Mouse (Mus musculus) intestine, embryonic 15.5 days (tissue): Measurements from ENCODE around the gene Gpc3. TPM values are rescaled to one million over a fixed set of nuclear protein-coding genes. Genes with fewer than 3 reads are reported as not detected.

Experiments used
- ATAC-seq: fragments of 200-750 bp; cut with Nextera tagmentation; 2 replicates; pipeline ENCODE4 v1.8.0; 2017; ENCODE audit warnings: moderate TSS enrichment, moderate library complexity
- H3K27ac ChIP-seq: fragments of 300-500 bp; sonication (generic); 2 replicates; pipeline ENCODE4 v1.5.1; 2015; ENCODE audit warnings: mild to moderate bottlenecking, inconsistent platforms
- H3K27me3 ChIP-seq: fragments of 300-500 bp; sonication (generic); replicated peaks from 2 replicates; pipeline ENCODE4 v1.6.1; 2015; ENCODE audit warnings: inconsistent platforms
- H3K36me3 ChIP-seq: fragments of 300-500 bp; sonication (generic); 2 replicates; pipeline ENCODE4 v1.6.1; 2015; ENCODE audit warnings: inconsistent platforms
- H3K4me1 ChIP-seq: fragments of 300-500 bp; sonication (generic); replicated peaks from 2 replicates; pipeline ENCODE4 v1.6.1; 2015; ENCODE audit warnings: inconsistent platforms
- H3K4me2 ChIP-seq: fragments of 300-500 bp; sonication (generic); replicated peaks from 2 replicates; pipeline ENCODE4 v1.6.1; 2015; ENCODE audit warnings: mild to moderate bottlenecking, inconsistent platforms
- H3K4me3 ChIP-seq: fragments of 300-500 bp; sonication (generic); replicated peaks from 2 replicates; pipeline ENCODE4 v1.5.1; 2015; ENCODE audit warnings: inconsistent platforms
- H3K9ac ChIP-seq: fragments of 300-500 bp; sonication (generic); 2 replicates; pipeline ENCODE4 v1.6.1; 2015; ENCODE audit warnings: inconsistent platforms
- H3K9me3 ChIP-seq: fragments of 300-500 bp; sonication (generic); 2 replicates; pipeline ENCODE4 v1.6.1; 2016; ENCODE audit warnings: inconsistent platforms
- WGBS: fragments of 180-500 bp; shearing (Covaris S2); methylation state at CpG from one replicate; pipeline ENCODE4 v1.1.7; 2015; 5-methylcytosine and 5-hydroxymethylcytosine counted together
- polyA plus RNA-seq: library from polyadenylated mRNA; unstranded; fragments of >200 nt; fragmentation: Nextera tagmentation; extraction: Ambion mirVana; gene quantifications from 2 replicates; pipeline ENCODE4 v1.2.1, GENCODE M21; 2015

Gpc3 gene
- polyA plus RNA-seq, 1 experiment from 2014 or later, result 604 TPM

DNA sequence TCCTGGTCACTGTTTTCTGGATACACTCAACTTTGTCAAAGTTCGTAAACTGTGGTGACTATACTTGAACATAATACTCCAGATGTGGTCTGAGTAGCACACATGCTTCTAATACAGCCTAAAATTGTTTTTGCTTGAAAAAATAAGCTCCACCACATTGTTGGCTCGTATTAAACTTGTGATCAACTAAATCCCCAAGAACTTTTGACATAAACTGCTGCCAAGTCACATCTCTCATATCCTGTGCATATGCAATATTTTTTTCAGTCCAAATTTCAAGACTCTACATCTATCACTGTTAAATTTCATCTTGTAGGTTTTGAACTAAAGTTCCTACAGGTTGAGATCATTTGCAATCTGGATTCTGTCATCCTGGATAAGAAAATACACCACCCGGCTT lies 69.1 kb downstream of the Gpc3 start:
- 56% methylated on average over 3 of the region's 3 CpGs for WGBS
- Histone ChIP-seq H3K9ac (no peak overlapping the region), H3K4me1 (no peaks in the 10 kb centered on the region), H3K4me2 (no peak overlapping the region), H3K27me3 (no peaks in the 10 kb centered on the region), H3K9me3 (no peaks in the 10 kb centered on the region), H3K36me3 (no peaks in the 10 kb centered on the region), H3K27ac (no peak overlapping the region), H3K4me3 (no peak overlapping the region)
- no peak for ATAC-seq

DNA sequence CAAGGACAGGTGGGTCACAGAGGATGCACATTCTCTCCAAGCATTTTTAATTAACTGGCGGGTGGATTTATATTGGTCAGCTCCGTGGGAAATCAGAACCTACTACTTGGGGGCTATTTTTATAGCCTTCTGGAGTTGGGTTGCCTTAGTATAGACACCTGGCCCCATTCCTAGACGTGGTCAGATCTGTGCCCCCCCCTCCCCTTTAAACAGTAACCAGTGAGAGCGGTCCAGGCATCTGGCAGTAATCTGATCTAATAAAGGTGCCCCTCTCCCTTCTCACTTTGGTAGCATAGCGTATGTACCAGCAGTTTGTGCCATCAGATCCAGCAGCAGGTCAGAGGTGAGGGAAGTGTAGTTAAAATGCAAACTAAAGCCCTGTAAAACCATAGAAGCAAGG lies 76.5 kb downstream of the Gpc3 start:
- Histone ChIP-seq H3K27ac (no peak overlapping the region), H3K4me3 (no peak overlapping the region), H3K36me3 (no peaks in the 10 kb centered on the region), H3K4me1 (no peaks in the 10 kb centered on the region), H3K9me3 (no peaks in the 10 kb centered on the region), H3K4me2 (no peak overlapping the region), H3K9ac (no peak overlapping the region), H3K27me3 (no peaks in the 10 kb centered on the region)
- no peak for ATAC-seq
- WGBS, result 64% methylated on average over 5 of the region's 5 CpGs

DNA sequence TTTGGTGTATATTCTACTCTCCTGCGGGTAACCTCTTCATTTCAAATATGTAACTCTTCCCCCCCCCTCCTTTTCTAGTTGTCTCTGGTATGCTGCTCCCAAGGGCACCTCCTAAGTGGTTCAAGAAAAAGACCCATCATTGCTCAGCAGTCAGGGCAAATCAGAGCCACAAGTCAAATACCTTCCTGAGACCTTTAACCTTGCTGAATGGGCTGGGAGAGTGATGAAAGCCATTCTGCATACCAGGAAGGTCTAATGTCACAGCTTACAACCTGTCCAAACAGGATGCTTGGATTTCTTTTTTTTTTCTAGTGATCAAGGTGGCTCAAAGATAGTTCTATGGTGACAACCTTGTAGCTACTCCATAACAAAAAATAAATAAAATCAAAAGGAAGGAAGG lies 80.0 kb downstream of the Gpc3 start:
- Histone ChIP-seq H3K9me3 (no peaks in the 10 kb centered on the region), H3K27me3 (no peaks in the 10 kb centered on the region), H3K4me3 (no peak overlapping the region), H3K9ac (no peak overlapping the region), H3K36me3 (no peaks in the 10 kb centered on the region), H3K4me2 (no peak overlapping the region), H3K27ac (no peak overlapping the region), H3K4me1 (no peaks in the 10 kb centered on the region)
- WGBS, result 52% methylated on average over 1 of the region's 1 CpGs
- 0 out of 2 replicates have a peak, but pooled peaks have one; percentile 11 for ATAC-seq

DNA sequence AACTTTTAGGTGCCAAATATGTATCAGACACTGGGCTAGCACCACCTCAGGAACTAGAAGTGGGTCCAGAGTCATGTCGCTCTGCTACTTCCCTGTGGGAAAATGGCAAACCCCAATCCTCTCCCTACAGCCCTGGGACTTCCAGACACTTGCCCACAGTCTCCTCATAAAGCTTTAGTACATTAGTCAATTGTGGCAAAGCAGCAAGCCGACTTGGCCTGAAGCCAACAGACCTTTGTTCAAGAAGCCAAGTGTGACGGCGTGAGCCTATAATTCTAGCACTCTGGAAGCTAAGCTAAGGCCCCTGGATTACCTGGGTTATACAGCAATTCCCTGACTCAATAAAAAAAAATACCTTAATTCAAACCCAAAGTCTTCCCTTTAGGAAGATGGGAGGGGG lies 80.7 kb downstream of the Gpc3 start:
- WGBS, result 49% methylated on average over 4 of the region's 4 CpGs
- H3K27ac ChIP-seq, result no peak overlapping the region
- H3K36me3 ChIP-seq, result no peaks in the 10 kb centered on the region
- no peaks in the 10 kb centered on the region for H3K27me3 ChIP-seq
- H3K4me1 ChIP-seq, result no peaks in the 10 kb centered on the region
- no peak overlapping the region for H3K4me3 ChIP-seq
- H3K4me2 ChIP-seq, result no peak overlapping the region
- no peak overlapping the region for H3K9ac ChIP-seq
- ATAC-seq, result peak; percentile 80
- no peaks in the 10 kb centered on the region for H3K9me3 ChIP-seq

GRCm38 (mm10) chrX:52532124-52532523 lies 81.6 kb downstream of the Gpc3 start:
- H3K27me3 ChIP-seq, result no peaks in the 10 kb centered on the region

GRCm38 (mm10) chrX:52526086-52526485 lies 87.7 kb downstream of the Gpc3 start:
- H3K4me2 ChIP-seq, result no peak overlapping the region
- WGBS, result 80% methylated on average over 5 of the region's 5 CpGs

More at GRCm38 (mm10) chrX:52532124-52532523, 81.6 kb downstream of the Gpc3 start:
- WGBS, result 38% methylated on average over 2 of the region's 2 CpGs
- Histone ChIP-seq H3K9me3 (no peaks in the 10 kb centered on the region), H3K4me1 (no peaks in the 10 kb centered on the region), H3K4me3 (no peak overlapping the region), H3K9ac (no peak overlapping the region), H3K36me3 (no peaks in the 10 kb centered on the region), H3K4me2 (no peak overlapping the region), H3K27ac (no peak overlapping the region)
- ATAC-seq, result peak; percentile 43; the same call in 1 of the 2 replicates

DNA sequence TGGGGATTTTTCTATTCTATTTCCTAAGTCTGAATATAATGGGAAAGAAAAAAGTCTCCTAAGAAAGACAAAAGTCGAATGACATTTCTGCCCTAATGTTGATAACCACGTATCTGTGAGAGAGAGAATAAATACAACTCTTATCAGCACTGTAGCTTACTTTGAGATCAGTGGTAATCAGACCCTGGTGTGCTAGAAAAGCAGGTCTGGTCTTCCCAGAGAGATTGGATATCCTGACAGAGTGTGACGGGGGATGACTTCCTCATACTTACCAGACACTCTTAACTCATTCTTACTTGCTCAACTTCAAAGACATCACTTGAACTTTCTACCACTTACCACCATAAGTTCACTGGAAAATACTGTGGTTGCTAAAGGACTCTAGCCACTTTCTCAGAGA lies 88.6 kb downstream of the Gpc3 start:
- no peaks in the 10 kb centered on the region for H3K9me3 ChIP-seq
- no peaks in the 10 kb centered on the region for H3K4me1 ChIP-seq
- no peak overlapping the region for H3K9ac ChIP-seq
- H3K27me3 ChIP-seq, result no peaks in the 10 kb centered on the region
- H3K4me3 ChIP-seq, result no peak overlapping the region
- no peak overlapping the region for H3K27ac ChIP-seq
- no peak for ATAC-seq
- no peaks in the 10 kb centered on the region for H3K36me3 ChIP-seq
- WGBS, result 65% methylated on average over 3 of the region's 3 CpGs
- no peak overlapping the region for H3K4me2 ChIP-seq

More at GRCm38 (mm10) chrX:52526086-52526485, 87.7 kb downstream of the Gpc3 start:
- H3K9ac ChIP-seq, result no peak overlapping the region
- H3K27me3 ChIP-seq, result no peaks in the 10 kb centered on the region
- no peaks in the 10 kb centered on the region for H3K36me3 ChIP-seq
- no peak overlapping the region for H3K4me3 ChIP-seq
- no peak overlapping the region for H3K27ac ChIP-seq
- no peaks in the 10 kb centered on the region for H3K4me1 ChIP-seq
- no peak for ATAC-seq
- H3K9me3 ChIP-seq, result no peaks in the 10 kb centered on the region

GRCm38 (mm10) chrX:52514553-52514952 lies 99.2 kb downstream of the Gpc3 start:
- WGBS, result 51% methylated on average over 3 of the region's 3 CpGs
- H3K9me3 ChIP-seq, result no peaks in the 10 kb centered on the region
- H3K36me3 ChIP-seq, result no peaks in the 10 kb centered on the region
- no peaks in the 10 kb centered on the region for H3K27me3 ChIP-seq
- no peak overlapping the region for H3K9ac ChIP-seq
- H3K4me3 ChIP-seq, result no peak overlapping the region
- no peak overlapping the region for H3K4me2 ChIP-seq
- ATAC-seq, result no peak
- H3K27ac ChIP-seq, result no peak overlapping the region
- no peaks in the 10 kb centered on the region for H3K4me1 ChIP-seq

DNA sequence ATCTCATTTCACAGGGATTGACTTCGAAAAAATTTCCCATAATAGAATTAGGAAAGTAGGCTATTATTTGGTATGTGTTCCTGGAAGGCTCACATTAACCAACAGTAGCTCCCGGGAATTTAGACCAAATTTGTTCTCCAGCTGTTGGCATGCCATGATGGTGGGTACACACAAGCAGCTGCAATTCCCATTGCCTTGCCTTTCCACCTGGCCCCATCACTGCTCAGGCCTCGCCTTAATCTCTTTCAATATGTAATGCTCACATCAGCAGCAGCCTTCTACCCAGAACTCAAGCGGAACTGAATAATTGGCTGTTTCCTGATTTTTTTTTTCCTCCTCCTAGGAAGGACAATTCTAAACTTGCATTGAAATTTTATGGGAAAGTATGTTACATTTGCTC lies 102.6 kb downstream of the Gpc3 start:
- ATAC-seq, result no peak

GRCm38 (mm10) chrX:52503857-52504256 lies 109.9 kb downstream of the Gpc3 start:
- Histone ChIP-seq H3K4me3 (no peak overlapping the region), H3K4me2 (no peak overlapping the region), H3K9me3 (no peaks in the 10 kb centered on the region), H3K9ac (no peak overlapping the region), H3K27me3 (no peaks in the 10 kb centered on the region), H3K27ac (no peak overlapping the region), H3K36me3 (no peaks in the 10 kb centered on the region), H3K4me1 (no peaks in the 10 kb centered on the region)
- no peak for ATAC-seq
- 60% methylated on average over 3 of the region's 3 CpGs for WGBS

More for the DNA sequence above, 102.6 kb downstream of the Gpc3 start:
- H3K27me3 ChIP-seq, result no peaks in the 10 kb centered on the region
- no peaks in the 10 kb centered on the region for H3K4me1 ChIP-seq
- H3K9ac ChIP-seq, result no peak overlapping the region
- no peak overlapping the region for H3K4me3 ChIP-seq
- H3K36me3 ChIP-seq, result no peaks in the 10 kb centered on the region
- no peak overlapping the region for H3K4me2 ChIP-seq
- H3K27ac ChIP-seq, result no peak overlapping the region
- 76% methylated on average over 4 of the region's 4 CpGs for WGBS
- H3K9me3 ChIP-seq, result no peaks in the 10 kb centered on the region

- WGBS, result 65% methylated on average over 4 of the region's 4 CpGs
- ATAC-seq, result no peak
- H3K4me1 ChIP-seq, result no peaks in the 10 kb centered on the region
- no peak overlapping the region for H3K27ac ChIP-seq
- H3K27me3 ChIP-seq, result no peaks in the 10 kb centered on the region
- no peak overlapping the region for H3K4me3 ChIP-seq
- H3K36me3 ChIP-seq, result no peaks in the 10 kb centered on the region
- no peak overlapping the region for H3K4me2 ChIP-seq
- no peaks in the 10 kb centered on the region for H3K9me3 ChIP-seq
- H3K9ac ChIP-seq, result no peak overlapping the region
These were observed 124.3 kb downstream of the Gpc3 start for GRCm38 (mm10) chrX:52489461-52489860.

GRCm38 (mm10) chrX:52455074-52455588 lies 158.6 kb downstream of the Gpc3 start:
- Histone ChIP-seq H3K4me1 (no peaks in the 10 kb centered on the region), H3K9me3 (no peaks in the 10 kb centered on the region), H3K27me3 (no peaks in the 10 kb centered on the region), H3K36me3 (no peaks in the 10 kb centered on the region), H3K27ac (0 out of 2 replicates have a peak overlapping the region, but pooled peaks have one; percentile 36), H3K9ac (no peak overlapping the region), H3K4me3 (no peak overlapping the region), H3K4me2 (no peak overlapping the region)
- 44% methylated on average over 5 of the region's 5 CpGs for WGBS
- ATAC-seq, result no peak

- 36% methylated on average over 6 of the region's 6 CpGs for WGBS
- peak; percentile 51 for ATAC-seq
- no peaks in the 10 kb centered on the region for H3K4me1 ChIP-seq
- H3K4me3 ChIP-seq, result no peak overlapping the region
- H3K27ac ChIP-seq, result no peak overlapping the region
- H3K9me3 ChIP-seq, result no peaks in the 10 kb centered on the region
- no peak overlapping the region for H3K4me2 ChIP-seq
- H3K27me3 ChIP-seq, result no peaks in the 10 kb centered on the region
- no peaks in the 10 kb centered on the region for H3K36me3 ChIP-seq
- no peak overlapping the region for H3K9ac ChIP-seq
These were observed 160.1 kb downstream of the Gpc3 start for GRCm38 (mm10) chrX:52453445-52454182.
